Mouse (Mus musculus) kidney, postnatal 0 days (tissue): ENCODE measurements around the gene Tbc1d17. TPM values are rescaled to one million over a fixed set of nuclear protein-coding genes. Genes with fewer than 3 reads are reported as not detected.

Experiments
- ATAC-seq: fragments of 200-750 bp; cut with Nextera tagmentation; replicated peaks from 2 replicates; pipeline ENCODE4 v1.8.0; 2017; ENCODE audit warnings: low read depth, moderate number of reproducible peaks, moderate TSS enrichment, moderate library complexity; ENCODE audit not compliant: low FRiP score
- DNase-seq: peaks from one replicate; pipeline ENCODE4 v3.0.0-alpha.2; 2016; ENCODE audit warnings: low spot score
- H3K27ac ChIP-seq: fragments of 300-500 bp; sonication (generic); 2 replicates; pipeline ENCODE4 v1.5.1; 2014; ENCODE audit warnings: mild to moderate bottlenecking
- H3K27me3 ChIP-seq: fragments of 300-500 bp; sonication (generic); 2 replicates; pipeline ENCODE4 v1.6.1; 2014; ENCODE audit warnings: low read length, mixed read lengths; ENCODE audit not compliant: insufficient read depth
- H3K36me3 ChIP-seq: fragments of 300-500 bp; sonication (generic); 2 replicates; pipeline ENCODE4 v1.6.1; 2014; ENCODE audit warnings: low read length, mixed read lengths; ENCODE audit not compliant: insufficient read depth
- H3K4me1 ChIP-seq: fragments of 300-500 bp; sonication (generic); replicated peaks from 2 replicates; pipeline ENCODE4 v1.6.1; 2014; ENCODE audit warnings: antibody characterized with exemption, low read length, mixed read lengths; ENCODE audit not compliant: insufficient read depth
- H3K4me2 ChIP-seq: fragments of 300-500 bp; sonication (generic); 2 replicates; pipeline ENCODE4 v1.6.1; 2014; ENCODE audit warnings: mild to moderate bottlenecking, low read length, moderate library complexity, mixed read lengths
- H3K4me3 ChIP-seq: fragments of 300-500 bp; sonication (generic); replicated peaks from 2 replicates; pipeline ENCODE4 v1.5.1; 2014; ENCODE audit warnings: low read depth, low read length
- H3K9ac ChIP-seq: fragments of 300-500 bp; sonication (generic); 2 replicates; pipeline ENCODE4 v1.6.1; 2014; ENCODE audit warnings: low read depth, low read length
- H3K9me3 ChIP-seq: fragments of 300-500 bp; sonication (generic); replicated peaks from 2 replicates; pipeline ENCODE4 v1.6.1; 2016; ENCODE audit warnings: low read length, inconsistent platforms, mixed read lengths
- CTCF ChIP-seq: IDR thresholded peaks from 2 replicates; pipeline ENCODE4 v1.5.1; 2016; ENCODE audit warnings: antibody characterized with exemption, low read depth, mild to moderate bottlenecking, moderate library complexity
- WGBS: fragments of 180-500 bp; shearing (Covaris S2); extraction: QIAGEN DNeasy Blood & Tissue Kit; methylation state at CpG from one replicate; pipeline ENCODE4 v1.1.7; 2014; 5-methylcytosine and 5-hydroxymethylcytosine counted together
- polyA plus RNA-seq: library from polyadenylated mRNA; unstranded; fragments of >200 nt; fragmentation: Nextera tagmentation; extraction: Ambion mirVana; gene quantifications from 2 replicates; pipeline ENCODE4 v1.2.1, GENCODE M21; 2015

Gene Tbc1d17
- polyA plus RNA-seq, 1 experiment from 2014 or later = 87.0 TPM

- ATAC-seq (no peak), DNase-seq (no peak)
- H3K4me3 ChIP-seq = peak overlapping the region; percentile 73
- H3K4me2 ChIP-seq = peak overlapping the region; percentile 75
- 72% methylated on average over 8 of the region's 8 CpGs for WGBS
- TF ChIP-seq CTCF = no peak
- H3K27me3 ChIP-seq = no peaks in the 10 kb centered on the region
- H3K27ac ChIP-seq = peak overlapping the region; percentile 97
- H3K4me1 ChIP-seq = peaks cover 28% of the 10 kb centered on the region
- H3K9ac ChIP-seq = peak overlapping the region; percentile 78
- no peaks in the 10 kb centered on the region for H3K9me3 ChIP-seq
- peaks cover 6% of the 10 kb centered on the region; the same call in 1 of the 2 replicates for H3K36me3 ChIP-seq
Observed at GRCm38 (mm10) chr7:44850789-44851624, 2.1 kb upstream of the Tbc1d17 start.

- Histone ChIP-seq H3K36me3 (peaks cover 15% of the 10 kb centered on the region), H3K9me3 (no peaks in the 10 kb centered on the region)
- 0% methylated on average over 33 of the region's 33 CpGs for WGBS
Observed at GRCm38 (mm10) chr7:44850146-44850545, 1.3 kb upstream of the Tbc1d17 start.

DNA sequence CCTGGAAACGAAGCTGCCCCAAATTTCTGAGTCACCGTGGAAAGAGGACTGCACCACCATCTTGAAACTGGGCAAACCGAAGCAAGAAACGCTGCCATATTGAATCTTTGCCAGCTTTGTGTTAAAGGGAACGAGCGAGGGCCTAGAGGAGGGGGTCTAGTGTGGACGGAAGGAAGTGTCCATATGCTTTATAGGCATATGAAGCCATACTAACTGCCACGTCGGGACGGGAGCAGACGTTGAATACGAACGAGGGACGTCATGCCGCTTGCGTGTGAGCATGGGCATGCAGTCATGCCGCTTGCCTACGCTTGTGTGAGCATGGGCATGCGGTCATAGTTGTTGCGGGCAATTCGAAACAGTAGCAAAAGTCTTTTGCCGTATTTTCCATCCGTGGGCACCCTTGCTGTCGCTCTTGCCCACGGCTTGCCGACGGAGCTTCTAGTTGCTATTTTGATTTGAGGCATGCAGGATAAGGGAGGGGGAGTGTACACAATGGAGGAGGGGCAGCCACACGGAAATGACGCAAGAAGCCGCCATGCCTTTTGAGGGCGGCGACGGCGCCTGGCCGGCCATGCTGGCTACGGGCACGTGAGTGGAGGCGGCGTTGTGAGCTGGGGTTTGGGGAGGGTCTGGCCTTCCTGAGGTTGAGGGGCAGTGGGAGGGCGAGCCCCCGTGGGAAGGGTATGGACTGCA is 685 bp upstream of the Tbc1d17 start:
- Histone ChIP-seq H3K9me3 (no peaks in the 10 kb centered on the region), H3K4me1 (peaks cover 15% of the 10 kb centered on the region), H3K36me3 (peaks cover 21% of the 10 kb centered on the region), H3K27ac (peak overlapping the region; percentile 97), H3K4me2 (peak overlapping the region; percentile 75), H3K27me3 (no peaks in the 10 kb centered on the region), H3K9ac (peak overlapping the region; percentile 78), H3K4me3 (peak overlapping the region; percentile 73)
- under 1% methylated on average over 41 of the region's 41 CpGs for WGBS
- DNase-seq = peak; percentile 98
- peak; percentile 40 for ATAC-seq
- TF ChIP-seq CTCF = no peak

More at GRCm38 (mm10) chr7:44850146-44850545, 1.3 kb upstream of the Tbc1d17 start:
- no peaks in the 10 kb centered on the region for H3K27me3 ChIP-seq
- 0 out of 2 replicates have a peak, but pooled peaks have one; percentile 24 for TF ChIP-seq CTCF
- H3K9ac ChIP-seq = peak overlapping the region; percentile 78
- H3K4me1 ChIP-seq = peaks cover 19% of the 10 kb centered on the region
- peak overlapping the region; percentile 97 for H3K27ac ChIP-seq
- ATAC-seq (peak; percentile 16), DNase-seq (peak; percentile 90)
- peak overlapping the region; percentile 75 for H3K4me2 ChIP-seq
- peak overlapping the region; percentile 73 for H3K4me3 ChIP-seq

DNA sequence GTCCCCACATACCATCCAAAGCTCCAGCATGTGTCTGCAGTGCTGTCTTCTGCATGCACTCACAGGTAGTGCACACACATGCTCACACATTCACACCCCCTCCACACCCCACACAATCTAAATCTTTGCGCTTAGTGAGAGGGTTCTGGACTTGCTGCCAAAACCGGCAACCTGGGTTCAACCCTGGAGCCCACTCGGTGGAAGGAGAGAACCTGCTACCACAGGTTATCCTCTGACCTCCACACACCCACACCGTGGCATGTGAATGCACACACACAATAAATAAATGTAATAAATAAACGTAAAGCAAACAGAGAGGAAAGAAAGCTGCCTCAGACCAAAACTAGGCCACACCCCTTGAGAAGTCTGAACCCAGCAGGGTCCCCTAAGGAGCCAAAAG is 1.1 kb downstream of the Tbc1d17 start:
- no peak for DNase-seq
- Histone ChIP-seq H3K4me2 (peak overlapping the region; percentile 65), H3K4me1 (peaks cover 7% of the 10 kb centered on the region), H3K27ac (no peak overlapping the region), H3K9me3 (no peaks in the 10 kb centered on the region), H3K4me3 (peak overlapping the region; percentile 73), H3K9ac (peak overlapping the region; percentile 48), H3K36me3 (peaks cover 39% of the 10 kb centered on the region), H3K27me3 (no peaks in the 10 kb centered on the region)
- WGBS = 59% methylated on average over 5 of the region's 5 CpGs
- TF ChIP-seq CTCF = no peak
- no peak for ATAC-seq

GRCm38 (mm10) chr7:44846804-44847203 is 2.1 kb downstream of the Tbc1d17 start:
- peaks cover 46% of the 10 kb centered on the region for H3K36me3 ChIP-seq
- no peak overlapping the region for H3K4me3 ChIP-seq
- 86% methylated on average over 7 of the region's 7 CpGs for WGBS
- no peak overlapping the region for H3K27ac ChIP-seq
- no peak overlapping the region for H3K4me2 ChIP-seq
- H3K27me3 ChIP-seq = no peaks in the 10 kb centered on the region
- H3K9me3 ChIP-seq = no peaks in the 10 kb centered on the region
- ATAC-seq = no peak
- no peak for TF ChIP-seq CTCF
- H3K9ac ChIP-seq = no peak overlapping the region
- no peak for DNase-seq
- peaks cover 7% of the 10 kb centered on the region for H3K4me1 ChIP-seq

- Histone ChIP-seq H3K27me3 (no peaks in the 10 kb centered on the region), H3K9ac (no peak overlapping the region), H3K9me3 (no peaks in the 10 kb centered on the region), H3K4me1 (peaks cover 2% of the 10 kb centered on the region), H3K36me3 (peaks cover 46% of the 10 kb centered on the region), H3K4me2 (no peak overlapping the region), H3K4me3 (no peak overlapping the region), H3K27ac (no peak overlapping the region)
- TF ChIP-seq CTCF = no peak
- no peak for ATAC-seq
- DNase-seq = no peak
- 91% methylated on average over 10 of the region's 10 CpGs for WGBS
Observed at GRCm38 (mm10) chr7:44845006-44845405, 3.9 kb downstream of the Tbc1d17 start.
